Mouse (Mus musculus): Measurements from ENCODE around the gene Pacsin1. TPM values are rescaled to one million over a fixed set of nuclear protein-coding genes. Genes with fewer than 3 reads are reported as not detected.
"Not testable (repeated sequence)": the region's sequence is repeated elsewhere in the genome, so short reads cannot be mapped to it uniquely, and the experiment has no call there.

Gene Pacsin1
- total RNA-seq, 2 experiments from 2014 or later = 428 to 433 TPM

GRCm38 (mm10) chr17:27629249-27630020 is 25.9 kb upstream of the Pacsin1 start:
- intact Hi-C loops (cut with DNase I) = loop anchor here (1.0 kb wide), 1 partner anchor 64 kb away; the partner anchor contains the start of gene AI413582
- peak; percentile 81 to 88 for DNase-seq (ENCODE audit: low spot score in 2 of 2)

GRCm38 (mm10) chr17:27634871-27635574 is 20.3 kb upstream of the Pacsin1 start, which contains the start of gene RPS10-NUDT3:
Gene RPS10-NUDT3 (minus strand): TSS chr17:27635222.
- intact Hi-C loops (cut with DNase I) = loop anchor here (2.0 kb wide), 1 partner anchor 70 kb away; the partner anchor contains the start of gene AI413582
- DNase-seq (ENCODE audit: low spot score in 2 of 2) = peak; percentile 92 to 93

- intact Hi-C loops (cut with DNase I) = loop anchor here (2.0 kb wide), 1 partner anchor 71 kb away; the partner anchor contains the start of gene AI413582
- not testable (repeated sequence) for DNase-seq (ENCODE audit: low spot score in 2 of 2)
These were observed 19.8 kb upstream of the Pacsin1 start for GRCm38 (mm10) chr17:27635575-27635903.

GRCm38 (mm10) chr17:27636132-27637020 is 18.9 kb upstream of the Pacsin1 start, which contains the start of gene Rps10:
Gene Rps10 (minus strand): TSS chr17:27636669.
- intact Hi-C loops (cut with DNase I) = no loop called here
- DNase-seq (ENCODE audit: low spot score in 2 of 2) = no peak

GRCm38 (mm10) chr17:27637333-27637732 is 18.0 kb upstream of the Pacsin1 start:
- intact Hi-C loops (cut with DNase I) = no loop called here
- DNase-seq (ENCODE audit: low spot score in 2 of 2) = no peak

GRCm38 (mm10) chr17:27638921-27639332 is 16.4 kb upstream of the Pacsin1 start:
- DNase-seq (ENCODE audit: low spot score in 2 of 2) = peak; percentile 81 to 95

GRCm38 (mm10) chr17:27639851-27640250 is 15.5 kb upstream of the Pacsin1 start:
- not testable (repeated sequence) for DNase-seq (ENCODE audit: low spot score in 2 of 2)
- intact Hi-C loops (cut with DNase I) = loop anchor here (1.0 to 5.0 kb wide), 3 partner anchors 16 to 37 kb away; no protein-coding TSS in a partner anchor

More at GRCm38 (mm10) chr17:27638921-27639332, 16.4 kb upstream of the Pacsin1 start:
- intact Hi-C loops (cut with DNase I) = loop anchor here (1.0 to 2.0 kb wide), 2 partner anchors 17 to 28 kb away; no protein-coding TSS in a partner anchor

GRCm38 (mm10) chr17:27642491-27643062 is 12.7 kb upstream of the Pacsin1 start:
- intact Hi-C loops (cut with DNase I) = loop anchor here (1.0 to 5.0 kb wide), 2 partner anchors 14 to 35 kb away; no protein-coding TSS in a partner anchor
- peak; percentile 85 to 96 for DNase-seq (ENCODE audit: low spot score in 2 of 2)

GRCm38 (mm10) chr17:27643101-27643500 is 12.2 kb upstream of the Pacsin1 start:
- intact Hi-C loops (cut with DNase I) = loop anchor here (1.0 to 5.0 kb wide), 2 partner anchors 13 to 34 kb away; no protein-coding TSS in a partner anchor
- DNase-seq (ENCODE audit: low spot score in 2 of 2) = peak in 1 of 2 experiments; percentile 77

- intact Hi-C loops (cut with DNase I) = loop anchor here (1.0 to 5.0 kb wide), 2 partner anchors 13 to 34 kb away; no protein-coding TSS in a partner anchor
- no peak for DNase-seq (ENCODE audit: low spot score in 2 of 2)
These were observed 11.6 kb upstream of the Pacsin1 start for GRCm38 (mm10) chr17:27643756-27644155.

GRCm38 (mm10) chr17:27644572-27644971 is 10.7 kb upstream of the Pacsin1 start:
- DNase-seq (ENCODE audit: low spot score in 2 of 2) = no peak
- intact Hi-C loops (cut with DNase I) = loop anchor here (5.0 kb wide), 1 partner anchor 33 kb away; no protein-coding TSS in a partner anchor

- no peak for DNase-seq (ENCODE audit: low spot score in 2 of 2)
- intact Hi-C loops (cut with DNase I) = no loop called here
These were observed 9.5 kb upstream of the Pacsin1 start for GRCm38 (mm10) chr17:27645807-27646206.

GRCm38 (mm10) chr17:27650160-27650559 is 5.1 kb upstream of the Pacsin1 start:
- peak; percentile 37 to 68 for DNase-seq (ENCODE audit: low spot score in 2 of 2)
- intact Hi-C loops (cut with DNase I) = loop anchor here (2.0 kb wide), 1 partner anchor 111 kb away; no protein-coding TSS in a partner anchor

- DNase-seq (ENCODE audit: low spot score in 2 of 2) = no peak
These were observed 4.7 kb upstream of the Pacsin1 start for GRCm38 (mm10) chr17:27650586-27650985.

GRCm38 (mm10) chr17:27652046-27652790 is 3.1 kb upstream of the Pacsin1 start:
- intact Hi-C loops (cut with DNase I) = no loop called here

More at GRCm38 (mm10) chr17:27650586-27650985, 4.7 kb upstream of the Pacsin1 start:
- intact Hi-C loops (cut with DNase I) = loop anchor here (2.0 kb wide), 1 partner anchor 110 kb away; no protein-coding TSS in a partner anchor

GRCm38 (mm10) chr17:27653253-27653959 is 1.9 kb upstream of the Pacsin1 start:
- intact Hi-C loops (cut with DNase I) = no loop called here
- no peak for DNase-seq (ENCODE audit: low spot score in 2 of 2)

More at GRCm38 (mm10) chr17:27652046-27652790, 3.1 kb upstream of the Pacsin1 start:
- no peak for DNase-seq (ENCODE audit: low spot score in 2 of 2)

- peak; percentile 81 to 88 for DNase-seq (ENCODE audit: low spot score in 2 of 2)
- intact Hi-C loops (cut with DNase I) = loop anchor here (1.0 to 2.0 kb wide), 3 partner anchors 13 to 21 kb away; no protein-coding TSS in a partner anchor
These were observed 696 bp downstream of the Pacsin1 start for GRCm38 (mm10) chr17:27656011-27656399.
